Mouse (Mus musculus) retina, postnatal 7 days (tissue): ENCODE data around the gene Magi1.

ENCODE experiments used
- DNase-seq: peaks from one replicate; pipeline ENCODE4 v3.0.0-alpha.2; 2012; ENCODE audit warnings: low read depth, low spot score

Gene Magi1

GRCm38 (mm10) chr6:94116434-94117432 is 167.0 kb downstream of the Magi1 start:
- no peak for DNase-seq

GRCm38 (mm10) chr6:94111833-94112232 is 171.9 kb downstream of the Magi1 start:
- no peak for DNase-seq

DNA sequence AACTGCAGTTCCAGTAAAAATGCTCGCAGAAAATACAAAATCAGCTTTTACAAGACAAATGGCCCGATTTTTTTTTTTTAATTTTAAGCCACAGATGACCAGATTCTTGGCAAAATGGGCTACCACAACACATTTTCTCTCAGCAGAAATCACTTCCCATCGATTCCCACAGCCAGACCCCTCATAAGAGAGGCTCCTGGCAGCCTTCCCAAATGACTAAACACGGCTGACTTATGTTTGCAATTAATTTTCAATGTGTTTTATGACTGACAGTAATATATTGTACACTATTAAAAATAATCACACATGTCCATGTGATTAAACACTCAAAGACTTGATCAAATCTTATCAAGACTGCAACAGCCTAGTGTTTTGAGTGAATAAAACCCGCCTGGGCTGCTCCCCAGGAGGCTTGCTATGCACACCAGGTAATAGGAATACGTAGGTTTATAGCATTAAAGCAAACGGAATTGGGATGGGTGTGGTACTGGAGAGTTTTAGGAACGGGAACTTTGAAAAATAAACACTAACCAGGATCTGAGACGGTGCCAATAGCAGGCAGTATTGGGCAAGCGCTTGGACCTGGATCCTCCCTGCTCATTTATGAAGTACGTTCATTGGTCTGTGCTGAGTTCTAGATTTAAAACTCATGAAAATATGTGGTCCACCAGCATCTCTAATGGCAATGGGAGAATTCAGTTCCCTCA is 176.2 kb downstream of the Magi1 start:
- DNase-seq = no peak

DNA sequence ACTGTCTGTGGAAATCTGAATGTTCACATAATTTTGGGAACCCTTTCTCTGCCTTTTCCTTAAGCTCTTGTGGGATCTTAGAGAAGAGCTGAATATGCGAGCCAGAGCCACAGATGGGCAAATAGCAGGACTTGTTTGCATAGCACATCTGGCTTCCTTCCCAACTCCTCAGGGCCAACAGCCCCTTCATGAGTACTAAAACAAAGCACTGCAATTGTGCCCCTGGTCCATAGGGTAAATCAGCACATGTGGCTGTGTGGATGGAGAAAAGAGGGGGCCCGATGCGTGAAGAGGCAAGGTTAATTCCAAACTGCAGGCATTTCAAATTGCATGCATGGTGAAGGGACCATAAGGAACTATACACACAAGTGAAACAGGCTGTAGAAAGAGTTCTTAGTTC is 180.1 kb downstream of the Magi1 start:
- no peak for DNase-seq

- no peak for DNase-seq
Measured at GRCm38 (mm10) chr6:94101256-94101655, 182.5 kb downstream of the Magi1 start.

DNA sequence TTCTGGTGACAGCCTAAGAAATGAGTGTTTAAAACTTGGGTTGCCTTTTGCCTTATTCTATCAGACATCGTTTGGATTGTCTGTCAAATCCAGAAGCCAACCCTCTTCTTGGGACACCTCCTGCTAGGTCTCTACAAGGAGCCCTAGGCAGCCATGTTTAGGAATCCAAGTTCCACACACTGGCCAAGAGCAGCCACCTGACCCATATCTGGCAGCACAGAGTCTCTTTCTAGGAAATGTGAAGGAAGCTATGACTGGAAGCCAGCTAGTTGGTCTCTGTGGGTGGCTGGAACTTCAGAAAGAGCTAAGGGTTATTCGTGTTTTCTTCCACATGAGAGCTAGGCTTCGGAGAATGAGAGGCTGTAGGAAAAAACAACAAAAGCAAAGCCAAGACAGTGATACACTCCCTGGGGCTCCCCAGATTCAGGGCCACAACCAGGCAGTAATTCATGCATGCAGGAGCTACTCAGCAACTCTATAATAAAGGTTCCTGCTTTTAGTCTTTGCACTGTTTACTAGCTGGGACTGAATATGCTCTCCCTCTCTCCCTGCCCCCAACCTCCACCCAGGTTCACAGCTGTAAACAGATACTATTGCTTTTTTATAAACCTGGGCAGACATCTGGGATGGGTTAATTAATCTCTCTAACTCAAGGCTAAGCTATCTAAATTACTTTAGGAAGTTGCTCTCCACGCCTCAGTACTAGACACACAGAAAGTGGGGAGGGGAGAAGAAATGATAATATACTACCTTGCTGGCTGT is 188.6 kb downstream of the Magi1 start:
- no peak for DNase-seq

DNA sequence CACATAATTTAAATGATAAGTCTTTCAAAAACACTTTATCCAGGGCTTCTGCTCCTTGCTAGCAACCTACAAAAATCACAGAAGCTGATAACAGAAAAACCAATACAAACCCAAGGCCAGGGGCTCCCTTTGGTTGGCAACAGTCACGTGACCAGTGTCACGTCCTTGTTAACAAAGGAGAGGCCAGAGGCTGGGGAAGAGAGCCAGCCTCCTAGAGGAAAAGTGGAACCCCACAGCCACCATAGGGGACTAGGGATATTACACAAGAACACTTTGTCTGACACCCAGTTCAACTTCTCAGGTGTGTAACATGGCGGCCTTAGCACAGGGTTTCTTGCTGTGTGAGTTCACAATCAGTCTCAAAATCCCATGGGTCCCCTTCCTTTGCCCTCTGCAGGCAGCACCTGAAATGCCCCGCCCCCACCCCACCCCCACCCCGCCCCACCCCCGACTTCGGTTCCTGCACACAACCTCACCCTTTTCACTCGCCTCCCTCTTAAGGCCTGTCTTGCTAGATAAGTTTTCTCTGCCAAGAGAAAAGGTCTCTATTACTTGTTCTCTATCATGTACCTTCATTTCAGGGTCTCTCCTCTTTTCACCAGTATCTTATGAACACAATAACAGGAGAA is 190.6 kb downstream of the Magi1 start:
- no peak for DNase-seq

DNA sequence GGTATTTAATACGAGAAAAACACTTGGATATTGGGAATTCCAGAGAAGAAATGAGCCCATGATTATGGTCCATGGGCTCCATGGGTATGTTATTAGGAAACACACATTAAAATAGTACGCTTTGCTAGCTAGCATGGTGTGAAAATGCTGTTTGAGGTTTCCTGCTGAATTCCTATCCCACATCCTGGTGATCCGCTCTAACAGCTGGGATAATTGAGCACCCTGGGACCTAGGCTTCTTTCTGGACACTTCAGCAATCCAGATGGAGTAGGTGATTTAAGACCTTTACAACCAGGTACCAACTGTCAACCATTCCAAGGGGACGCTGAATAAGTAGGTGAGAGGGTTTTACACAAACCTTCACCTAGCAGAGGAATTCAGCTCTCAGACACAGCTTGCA is 191.2 kb downstream of the Magi1 start:
- DNase-seq = no peak

DNA sequence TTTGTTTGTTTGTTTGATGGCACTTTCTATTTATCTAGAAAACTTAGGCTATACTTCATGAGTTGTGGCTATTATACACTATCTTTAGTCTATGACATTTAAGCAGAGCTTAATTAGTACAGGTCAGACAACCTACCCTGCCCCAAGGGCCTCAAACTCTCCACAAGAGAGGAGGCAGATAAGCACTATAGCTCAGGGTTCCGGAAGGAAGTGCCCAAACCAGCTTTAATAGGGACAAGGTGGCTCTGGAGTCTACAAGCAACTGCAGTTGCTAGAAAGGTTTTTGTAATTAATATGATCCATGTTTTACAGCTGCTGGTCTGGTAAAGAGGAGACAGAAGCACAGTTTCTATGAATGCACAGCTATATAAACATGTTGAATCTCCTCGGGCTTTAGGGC is 196.9 kb downstream of the Magi1 start:
- DNase-seq = no peak

- no peak for DNase-seq
Measured at GRCm38 (mm10) chr6:94084752-94085151, 199.0 kb downstream of the Magi1 start.

DNA sequence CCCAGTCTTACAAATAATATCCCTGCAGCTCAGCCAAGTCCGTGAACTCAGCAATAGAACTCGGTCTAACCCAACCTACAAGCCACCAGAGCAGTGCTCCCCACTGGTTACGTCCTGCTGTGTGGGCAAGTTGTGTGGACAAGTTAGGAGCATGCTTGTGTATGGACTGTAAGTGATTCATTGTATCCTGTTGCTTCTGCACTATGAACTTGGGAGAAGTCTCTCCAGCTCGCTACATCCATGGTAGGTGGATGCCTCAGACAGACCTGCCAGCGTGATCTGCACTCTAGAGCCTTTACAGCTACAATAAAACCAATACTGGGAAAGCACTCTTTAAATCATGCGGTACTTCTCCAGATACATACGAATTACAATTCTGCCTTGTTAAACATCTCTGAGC is 200.3 kb downstream of the Magi1 start:
- DNase-seq = no peak

DNA sequence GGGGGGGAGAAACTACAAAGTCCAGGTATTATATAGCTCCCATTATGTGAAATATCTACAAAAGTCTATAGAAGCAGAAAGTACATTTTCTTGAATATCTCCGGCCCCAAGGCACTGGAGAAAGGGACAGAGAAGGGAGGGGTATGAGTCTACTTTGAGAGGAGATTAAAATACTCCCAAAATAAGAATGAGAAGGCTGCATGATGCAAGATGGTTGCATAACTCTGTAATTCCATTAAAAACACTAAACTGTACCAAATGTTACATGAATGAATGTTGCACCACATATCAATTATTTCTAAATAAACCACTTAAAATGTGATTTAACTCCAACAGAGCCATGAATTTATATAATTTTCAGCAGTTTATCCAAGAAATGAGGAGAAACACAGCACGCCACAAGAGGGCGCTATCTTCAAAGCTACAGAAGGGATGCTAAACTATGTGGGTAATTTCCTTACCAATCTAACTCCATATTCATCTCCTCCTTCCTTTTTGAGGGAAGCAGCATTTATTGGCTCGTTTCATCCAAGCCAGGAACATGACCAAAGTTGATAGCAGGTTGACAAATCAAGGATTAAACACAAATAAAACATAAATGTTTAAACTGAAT is 202.7 kb downstream of the Magi1 start:
- DNase-seq = peak; percentile 54

GRCm38 (mm10) chr6:94078934-94079333 is 204.8 kb downstream of the Magi1 start:
- DNase-seq = no peak

DNA sequence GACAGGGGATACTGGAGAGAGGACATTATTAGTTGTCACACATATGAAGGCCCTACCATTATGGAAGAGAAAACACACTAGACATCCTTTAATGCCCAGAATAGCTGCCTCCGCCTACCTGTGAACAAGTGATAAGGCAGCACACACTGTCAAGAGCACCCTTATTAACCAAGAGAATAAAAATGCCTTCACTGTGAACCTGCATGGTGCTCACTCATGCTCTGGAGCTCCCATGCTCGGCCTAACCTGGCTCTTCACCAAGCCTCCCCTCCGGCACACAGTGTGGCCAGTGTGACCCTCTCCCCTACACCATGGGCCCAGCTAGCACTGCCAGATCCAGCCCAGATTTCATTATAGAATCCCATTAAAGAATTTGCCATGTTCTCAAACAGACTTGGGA is 206.7 kb downstream of the Magi1 start:
- no peak for DNase-seq

GRCm38 (mm10) chr6:94075990-94076389 is 207.7 kb downstream of the Magi1 start:
- DNase-seq = no peak

DNA sequence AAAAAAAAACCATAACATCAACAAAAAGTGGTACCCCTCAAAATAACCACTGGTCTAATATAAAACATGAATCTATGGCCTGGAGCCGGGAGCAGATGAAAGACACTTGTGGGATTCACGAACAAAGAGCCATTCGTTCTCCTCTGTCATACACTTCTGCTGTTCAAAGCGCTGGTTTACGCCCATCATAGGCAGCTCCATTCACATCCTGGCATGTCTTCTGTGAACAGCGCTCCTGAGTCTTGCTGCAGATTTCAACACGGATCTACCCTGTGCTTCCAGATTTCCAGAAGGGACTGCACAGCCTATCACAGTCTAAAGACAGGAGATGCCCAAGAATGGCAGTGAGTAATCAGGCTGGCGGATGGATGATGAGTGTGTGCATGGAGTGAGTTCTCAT is 208.5 kb downstream of the Magi1 start:
- DNase-seq = no peak

DNA sequence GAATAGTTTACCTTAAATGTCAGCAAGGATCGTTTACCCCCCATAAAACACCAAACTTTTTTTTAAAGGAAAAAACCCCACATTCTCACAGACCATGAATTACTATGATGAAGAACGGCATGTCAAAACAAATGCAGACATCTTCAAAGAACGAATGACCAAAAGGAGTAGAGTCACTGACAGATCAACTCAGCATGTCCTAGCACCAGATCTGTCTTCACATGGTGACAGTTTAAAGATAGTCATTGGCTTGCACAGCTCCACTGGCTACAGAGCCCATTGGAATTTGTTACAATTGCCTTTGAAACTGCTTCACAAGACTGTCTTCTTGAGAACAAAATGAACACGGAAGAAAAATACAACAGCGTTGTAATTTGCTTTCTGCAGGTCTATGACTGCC is 212.0 kb downstream of the Magi1 start:
- DNase-seq = no peak

- DNase-seq = no peak
Measured at GRCm38 (mm10) chr6:94070702-94071101, 213.0 kb downstream of the Magi1 start.

- DNase-seq = no peak
Measured at GRCm38 (mm10) chr6:94069421-94069820, 214.3 kb downstream of the Magi1 start.

- no peak for DNase-seq
Measured at GRCm38 (mm10) chr6:94067741-94068450, 215.8 kb downstream of the Magi1 start.

DNA sequence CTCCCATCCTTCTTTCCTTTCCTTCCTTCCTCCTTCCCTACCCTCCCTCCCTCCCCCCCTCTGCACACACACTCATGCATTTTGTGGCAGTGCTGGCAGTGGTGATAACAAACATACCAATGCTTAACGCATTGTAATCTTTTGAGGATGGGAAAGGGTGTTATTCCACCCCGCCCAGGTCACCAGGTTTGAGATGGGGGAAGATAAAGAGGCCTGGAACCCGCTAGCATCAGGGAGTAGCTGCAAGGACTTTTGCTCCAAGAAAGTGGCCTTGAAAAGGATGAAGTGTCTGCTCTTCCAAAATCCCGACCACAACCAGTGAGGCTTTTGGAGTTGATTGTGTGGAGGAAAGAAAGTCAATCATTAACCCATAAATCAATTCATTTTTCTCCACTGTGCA is 218.9 kb downstream of the Magi1 start:
- no peak for DNase-seq
